Mouse (Mus musculus): ENCODE measurements around the gene Ddah1.

DNA sequence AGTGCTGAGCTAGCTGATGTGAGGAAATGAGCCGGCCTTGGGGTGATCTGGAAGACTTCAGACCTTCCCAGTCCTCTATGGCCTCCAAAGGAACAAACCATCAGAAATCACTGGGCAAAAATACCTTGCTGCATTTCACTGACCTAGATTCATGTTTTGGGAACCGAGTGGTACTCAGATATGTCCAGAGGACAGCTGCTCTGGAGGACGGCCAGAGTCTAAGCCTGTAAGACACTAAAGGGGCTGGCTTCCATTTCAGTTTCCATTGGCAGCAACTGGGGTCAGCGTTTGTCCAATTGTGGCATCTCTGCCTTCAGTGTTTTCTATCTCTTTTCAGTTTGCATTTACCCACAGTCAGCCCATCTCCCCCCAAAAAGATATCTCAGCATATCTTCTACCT is 115.7 kb downstream of the Ddah1 start:
- no peak for TF ChIP-seq CTCF (conservative IDR thresholded peaks at IDR 0.05; ENCODE audit: low read length)
- no peak for TF ChIP-seq NANOG (IDR thresholded peaks at IDR 0.05; ENCODE audit: borderline replicate concordance, low read length)
- TF ChIP-seq POU5F1 (IDR thresholded peaks at IDR 0.05; ENCODE audit: borderline replicate concordance, low read length): no peak
